Mouse (Mus musculus) hindbrain, embryonic 10.5 days (tissue): Measurements from ENCODE around the gene Gm28038. TPM values are rescaled to one million over a fixed set of nuclear protein-coding genes. Genes with fewer than 3 reads are reported as not detected.

Experiments
- DNase-seq: peaks from one replicate; pipeline ENCODE4 v3.0.0-alpha.2; 2017; ENCODE audit warnings: low spot score
- H3K27ac ChIP-seq: fragments of 300-500 bp; sonication (generic); 2 replicates; pipeline ENCODE4 v1.5.1; 2016; ENCODE audit warnings: mild to moderate bottlenecking, moderate library complexity
- H3K27me3 ChIP-seq: fragments of 300-500 bp; sonication (generic); 2 replicates; pipeline ENCODE4 v1.6.1; 2016; ENCODE audit warnings: mild to moderate bottlenecking; ENCODE audit not compliant: poor library complexity, insufficient read depth, severe bottlenecking
- H3K36me3 ChIP-seq: fragments of 300-500 bp; sonication (generic); 2 replicates; pipeline ENCODE4 v1.6.1; 2016; ENCODE audit warnings: mild to moderate bottlenecking, moderate library complexity
- H3K4me1 ChIP-seq: fragments of 300-500 bp; sonication (generic); replicated peaks from 2 replicates; pipeline ENCODE4 v1.6.1; 2016; ENCODE audit warnings: mild to moderate bottlenecking
- H3K4me3 ChIP-seq: fragments of 300-500 bp; sonication (generic); 2 replicates; pipeline ENCODE4 v1.5.1; 2016; ENCODE audit warnings: mild to moderate bottlenecking, moderate library complexity
- H3K9me3 ChIP-seq: fragments of 300-500 bp; sonication (generic); 2 replicates; pipeline ENCODE4 v1.6.1; 2016; ENCODE audit warnings: mild to moderate bottlenecking, moderate library complexity
- WGBS: fragments of 180-500 bp; shearing (Covaris S2); methylation state at CpG from one replicate; pipeline ENCODE4 v1.1.7; 2016; 5-methylcytosine and 5-hydroxymethylcytosine counted together
- polyA plus RNA-seq: library from polyadenylated mRNA; unstranded; fragments of >200 nt; fragmentation: Nextera tagmentation; extraction: Ambion mirVana; gene quantifications from 2 replicates; pipeline ENCODE4 v1.2.1, GENCODE M21; 2016

Gene Gm28038
- polyA plus RNA-seq, 1 experiment from 2014 or later = not detected

DNA sequence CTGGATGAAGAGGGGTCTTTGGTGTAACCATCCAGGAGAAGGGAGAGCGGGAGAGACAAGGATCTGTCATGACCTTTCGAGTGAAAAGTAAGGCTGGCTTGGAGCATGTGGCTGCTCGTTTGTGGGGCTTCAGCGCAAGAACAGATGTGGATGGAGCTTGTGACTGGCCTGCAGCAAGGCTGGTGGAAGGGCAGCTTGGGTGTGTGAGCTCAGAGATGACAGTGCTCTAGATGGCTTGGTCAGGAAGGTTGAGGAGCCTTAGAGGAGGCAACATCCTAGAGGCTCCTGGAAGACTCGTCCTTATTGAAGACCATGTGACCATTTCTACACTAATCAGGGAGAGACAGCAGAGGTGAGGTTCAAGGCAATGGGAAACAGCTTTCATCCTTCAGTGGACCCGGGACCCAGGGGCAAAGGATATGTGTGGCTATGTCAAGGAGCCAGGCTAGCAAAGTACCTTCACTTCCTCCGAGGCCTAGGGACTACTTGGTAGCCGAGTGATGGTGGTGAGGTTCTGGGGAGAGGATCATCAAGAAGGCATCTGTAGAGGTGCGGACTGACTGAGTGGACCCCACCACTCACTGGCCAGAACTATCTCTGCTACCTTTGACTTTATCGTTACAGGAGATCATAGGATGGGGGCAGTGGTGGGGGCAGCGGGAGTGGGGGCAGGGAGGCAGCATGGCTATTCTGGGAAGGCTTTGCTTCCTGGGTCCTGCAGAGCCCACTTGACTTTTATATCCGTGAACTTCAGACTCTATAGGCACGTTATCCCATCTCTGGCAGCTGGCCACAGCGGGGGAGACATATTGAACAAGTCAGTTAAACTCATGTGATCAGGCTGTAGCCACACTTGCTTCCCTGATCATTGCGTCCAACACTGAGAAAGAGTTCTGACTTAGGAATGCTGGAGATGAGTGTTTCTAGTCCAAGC lies 21.4 kb upstream of the Gm28038 start:
- 93% methylated on average over 15 of the region's 15 CpGs for WGBS
- no peak for DNase-seq
- no peak overlapping the region; the same call in 1 of the 2 replicates for H3K27ac ChIP-seq
- no peak overlapping the region for H3K4me3 ChIP-seq
- H3K27me3 ChIP-seq = no peaks in the 10 kb centered on the region
- H3K4me1 ChIP-seq = peaks cover 8% of the 10 kb centered on the region; the same call in 1 of the 2 replicates
- peaks cover 100% of the 10 kb centered on the region for H3K36me3 ChIP-seq
- no peaks in the 10 kb centered on the region for H3K9me3 ChIP-seq

DNA sequence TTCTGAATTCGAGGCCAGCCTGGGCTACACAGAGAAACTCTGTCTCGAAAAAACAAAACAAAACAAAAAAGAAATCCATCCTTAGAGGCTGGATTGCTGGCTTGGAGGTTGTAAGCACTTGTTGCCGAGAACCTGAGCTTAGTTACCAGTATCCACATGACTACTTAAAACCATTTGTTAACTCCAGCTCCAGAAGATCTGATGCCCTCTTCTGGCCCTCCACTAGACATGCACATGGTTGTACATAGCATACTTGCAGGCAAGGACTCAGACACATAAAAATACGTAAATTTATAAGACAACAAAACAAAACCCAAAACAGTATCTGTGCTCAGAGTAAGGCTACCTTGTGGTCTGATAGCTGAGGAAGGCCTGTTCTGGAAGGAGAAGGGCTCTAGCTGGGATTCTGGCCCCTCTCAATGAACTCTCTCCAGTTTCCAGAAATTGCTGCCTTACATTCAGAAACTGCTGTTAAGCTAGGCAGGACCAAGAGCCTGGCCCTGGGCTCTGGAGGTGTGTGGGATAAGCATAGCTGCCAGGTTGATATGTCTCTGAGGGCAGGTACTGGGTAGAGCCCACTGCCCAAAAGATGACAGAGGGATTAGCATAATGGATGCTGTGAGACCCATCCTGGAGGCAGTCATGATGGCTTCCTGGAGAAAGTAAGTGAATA lies 19.6 kb upstream of the Gm28038 start:
- Histone ChIP-seq H3K36me3 (peaks cover 100% of the 10 kb centered on the region), H3K4me3 (no peak overlapping the region), H3K4me1 (peaks cover 22% of the 10 kb centered on the region), H3K27me3 (no peaks in the 10 kb centered on the region), H3K9me3 (no peaks in the 10 kb centered on the region), H3K27ac (no peak overlapping the region)
- WGBS = 90% methylated on average over 4 of the region's 4 CpGs
- no peak for DNase-seq

DNA sequence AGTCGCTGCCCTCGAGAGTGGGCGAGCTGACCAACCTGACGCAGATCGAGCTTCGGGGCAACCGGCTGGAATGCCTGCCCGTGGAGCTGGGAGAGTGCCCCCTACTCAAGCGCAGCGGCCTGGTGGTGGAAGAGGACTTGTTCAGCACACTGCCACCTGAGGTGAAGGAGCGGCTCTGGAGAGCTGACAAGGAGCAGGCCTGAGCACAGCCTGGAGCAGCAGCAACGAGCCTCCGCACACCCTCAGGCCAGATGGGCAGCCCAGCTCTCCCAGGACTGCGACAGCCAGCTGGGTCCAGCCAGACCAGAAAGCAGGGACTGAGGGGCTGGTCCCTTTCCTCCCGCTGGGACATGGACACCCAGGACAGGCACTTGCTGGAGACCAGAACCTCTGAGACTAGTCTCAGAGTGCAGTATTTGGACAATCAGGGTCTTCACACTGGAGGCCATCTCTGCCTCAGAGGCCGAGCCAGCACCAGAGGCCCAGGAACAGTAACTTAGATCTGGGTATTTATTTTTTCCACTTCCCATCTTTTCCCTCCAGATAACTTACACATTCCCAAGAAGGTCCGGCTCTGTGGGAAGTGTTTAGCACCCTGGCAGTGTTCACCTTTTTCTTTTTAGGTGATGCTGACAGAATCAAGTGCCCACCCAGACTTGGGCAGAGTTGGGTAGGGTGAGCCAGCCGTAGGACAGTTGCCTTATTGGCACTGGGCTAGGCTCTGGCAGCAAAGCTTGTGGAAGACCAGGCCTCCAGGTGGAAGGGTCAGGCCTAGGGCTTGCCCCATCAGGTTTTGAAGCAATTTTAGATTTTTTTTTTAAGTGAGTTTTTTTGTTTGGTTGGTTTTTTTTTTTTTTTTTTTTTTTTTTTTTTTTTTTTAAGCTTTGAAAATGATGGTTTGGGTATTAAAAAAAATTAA lies 18.7 kb upstream of the Gm28038 start:
- H3K9me3 ChIP-seq = no peaks in the 10 kb centered on the region
- 91% methylated on average over 18 of the region's 18 CpGs for WGBS
- no peaks in the 10 kb centered on the region for H3K27me3 ChIP-seq
- H3K4me1 ChIP-seq = peaks cover 32% of the 10 kb centered on the region
- H3K4me3 ChIP-seq = no peak overlapping the region
- no peak overlapping the region; the same call in 1 of the 2 replicates for H3K27ac ChIP-seq
- no peak for DNase-seq
- peaks cover 96% of the 10 kb centered on the region for H3K36me3 ChIP-seq

DNA sequence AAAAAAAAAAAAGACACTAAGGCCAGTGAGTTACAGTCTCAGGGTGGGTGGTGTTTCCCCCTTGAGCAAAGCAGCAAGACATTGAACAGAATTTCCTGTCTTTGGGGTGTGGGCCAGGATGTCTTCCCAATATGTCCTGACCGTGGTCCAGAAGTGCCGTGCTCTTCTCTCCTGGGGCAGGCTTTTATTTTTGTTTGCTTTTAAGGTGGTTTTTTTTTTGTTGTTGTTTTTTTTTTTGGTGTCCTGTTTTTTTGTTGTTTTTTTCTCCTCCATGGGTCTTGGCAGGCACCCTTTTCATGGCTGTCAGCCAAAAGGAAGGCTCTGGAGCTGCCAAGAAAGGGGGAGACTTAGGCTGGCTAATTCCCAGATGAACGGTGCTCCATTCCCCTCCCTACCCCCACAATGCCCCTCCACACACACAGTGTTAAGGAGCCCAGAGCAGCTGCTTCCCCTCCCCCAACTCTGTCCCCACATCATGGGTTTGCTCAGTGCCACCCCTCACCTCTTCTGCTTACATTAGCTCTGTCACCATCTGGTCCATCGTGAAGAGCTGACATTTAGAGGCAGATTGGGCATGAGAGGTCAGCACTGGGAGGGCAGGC lies 17.9 kb upstream of the Gm28038 start:
- DNase-seq = no peak
- Histone ChIP-seq H3K4me3 (no peak overlapping the region), H3K27me3 (no peaks in the 10 kb centered on the region), H3K4me1 (peaks cover 32% of the 10 kb centered on the region), H3K36me3 (peaks cover 94% of the 10 kb centered on the region), H3K9me3 (no peaks in the 10 kb centered on the region), H3K27ac (no peak overlapping the region)
- WGBS = 79% methylated on average over 4 of the region's 4 CpGs

DNA sequence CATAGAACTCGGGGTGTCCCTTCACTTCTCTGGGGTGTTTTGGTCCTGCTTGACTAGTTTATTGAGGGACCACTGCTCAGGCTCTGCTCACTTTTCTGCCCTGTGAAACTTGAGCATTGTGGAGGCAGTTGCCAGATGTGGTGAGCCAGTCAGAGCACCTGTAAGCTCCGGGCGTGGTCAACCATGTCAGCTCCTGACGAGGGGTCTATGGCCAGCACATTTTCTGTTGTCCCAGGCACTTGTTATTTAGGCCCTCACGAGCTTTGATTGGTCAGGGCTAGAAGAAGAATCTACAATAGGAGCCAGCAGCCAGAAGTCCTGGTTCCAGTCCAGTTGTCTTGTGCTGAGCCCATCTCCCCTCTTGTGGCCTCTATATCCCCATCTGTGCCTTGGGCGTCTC lies 17.0 kb upstream of the Gm28038 start:
- Histone ChIP-seq H3K27me3 (no peaks in the 10 kb centered on the region), H3K9me3 (no peaks in the 10 kb centered on the region), H3K4me1 (peaks cover 36% of the 10 kb centered on the region), H3K36me3 (peaks cover 86% of the 10 kb centered on the region), H3K4me3 (no peak overlapping the region), H3K27ac (no peak overlapping the region)
- DNase-seq = no peak
- WGBS = 93% methylated on average over 6 of the region's 6 CpGs

DNA sequence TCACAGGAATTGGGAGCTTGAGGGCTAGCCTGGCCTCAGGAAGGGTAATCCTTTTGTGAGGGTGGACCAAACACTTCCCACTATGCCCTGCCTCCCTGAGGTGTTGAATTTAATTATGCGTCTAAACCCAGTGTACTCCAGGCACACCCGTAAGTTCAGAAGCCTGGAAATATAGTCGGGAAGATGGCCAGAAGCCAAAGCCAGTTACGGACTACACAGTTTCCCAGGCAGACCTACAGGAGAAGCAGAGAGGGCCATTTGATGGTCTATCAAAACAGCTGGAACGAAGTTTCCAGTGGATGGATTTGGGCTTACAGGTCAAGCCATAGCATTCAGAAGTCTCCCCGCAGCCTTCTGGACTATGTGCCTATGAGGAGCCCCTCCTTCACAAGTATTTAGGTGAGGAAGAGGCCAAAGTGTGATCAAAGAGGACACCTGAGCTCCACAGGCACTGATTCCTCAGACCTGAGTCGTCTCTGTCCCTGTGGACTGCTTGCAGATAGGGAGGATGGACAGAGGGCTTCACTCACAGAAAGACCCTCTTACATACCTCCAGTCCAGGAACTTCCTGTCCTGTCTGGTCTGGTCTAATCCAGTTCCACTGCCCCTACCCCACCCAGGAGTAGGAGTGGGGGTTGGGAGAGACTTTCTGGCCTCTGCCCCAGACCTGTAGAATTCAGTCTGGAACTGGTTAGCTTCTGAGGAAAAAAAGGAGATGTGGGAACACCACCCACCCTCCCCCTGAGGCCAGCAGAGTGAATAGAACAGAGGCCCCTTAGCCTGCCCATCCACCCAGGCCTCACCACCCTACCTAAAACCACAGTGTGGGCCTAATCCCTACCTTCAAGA lies 15.9 kb upstream of the Gm28038 start:
- no peak for DNase-seq

DNA sequence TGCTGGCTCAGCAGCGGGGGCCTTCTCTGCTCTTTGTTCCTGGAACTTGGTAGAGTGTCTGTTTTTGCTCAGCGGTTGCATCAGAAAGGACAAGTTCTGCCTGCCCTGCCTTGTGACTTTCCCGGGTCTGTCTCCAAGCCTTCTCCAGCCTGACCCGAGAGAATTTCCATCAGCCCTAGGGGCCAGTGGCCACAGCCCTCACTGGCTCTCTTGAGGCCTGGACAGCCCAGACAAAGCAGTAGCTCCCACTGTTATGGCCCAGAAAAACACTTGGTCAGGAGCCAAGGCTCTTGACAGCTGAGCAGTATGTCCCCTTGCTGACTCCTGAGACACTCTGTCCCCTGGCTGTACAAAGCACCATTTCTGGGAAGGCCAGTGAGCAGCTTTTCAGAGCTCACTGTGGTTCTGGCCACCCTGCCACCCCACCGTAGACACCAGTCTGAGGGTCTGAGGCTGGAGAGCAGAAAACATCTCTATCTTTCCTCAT lies 15.0 kb upstream of the Gm28038 start, which contains the start of gene Phyhd1:
Phyhd1 (plus strand) TSS at position 437 of the 487 bp plus-strand sequence.
- H3K4me1 ChIP-seq = peaks cover 36% of the 10 kb centered on the region
- H3K27me3 ChIP-seq = no peaks in the 10 kb centered on the region
- H3K9me3 ChIP-seq = no peaks in the 10 kb centered on the region
- WGBS = 44% methylated on average over 5 of the region's 5 CpGs
- H3K4me3 ChIP-seq = peak within 1 kb of the TSS; percentile 20; the same call in 1 of the 2 replicates
- H3K27ac ChIP-seq = peak within 1 kb of the TSS; percentile 76
- no peak for DNase-seq
- H3K36me3 ChIP-seq = peaks cover 66% of the 10 kb centered on the region

More for the DNA sequence above, 15.9 kb upstream of the Gm28038 start:
- H3K36me3 ChIP-seq = peaks cover 75% of the 10 kb centered on the region
- H3K27me3 ChIP-seq = no peaks in the 10 kb centered on the region
- WGBS = 84% methylated on average over 7 of the region's 7 CpGs
- H3K27ac ChIP-seq = peak overlapping the region; percentile 76
- no peak overlapping the region for H3K4me3 ChIP-seq
- H3K4me1 ChIP-seq = peaks cover 36% of the 10 kb centered on the region
- no peaks in the 10 kb centered on the region for H3K9me3 ChIP-seq

DNA sequence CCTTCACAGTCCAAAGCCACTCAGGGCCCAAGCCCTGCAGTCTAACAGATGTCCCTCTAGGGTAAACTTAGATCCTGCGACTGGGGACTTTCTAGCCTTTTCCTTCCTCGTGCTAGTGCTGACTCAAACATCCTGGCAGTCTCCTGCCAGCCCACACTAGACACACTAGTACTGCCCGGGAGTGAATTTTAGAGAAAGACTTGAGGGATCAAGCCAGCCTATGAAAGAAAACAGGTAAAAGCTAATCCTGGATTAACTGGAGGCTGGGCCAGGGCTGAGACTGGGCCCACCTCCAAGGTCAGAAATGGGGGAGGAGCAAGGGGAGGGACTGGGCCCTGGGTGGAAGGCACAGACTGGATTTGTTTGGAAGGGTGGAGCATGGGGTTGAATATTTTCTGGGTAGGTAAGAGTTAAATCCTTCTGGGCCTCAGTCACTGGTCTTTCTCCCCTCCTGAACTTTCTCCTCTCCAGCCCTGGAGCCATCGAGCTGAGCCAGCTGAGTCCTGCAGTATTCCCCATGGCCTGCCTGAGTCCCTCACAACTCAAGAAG lies 14.4 kb upstream of the Gm28038 start:
- Histone ChIP-seq H3K9me3 (no peaks in the 10 kb centered on the region), H3K27me3 (no peaks in the 10 kb centered on the region), H3K4me1 (peaks cover 34% of the 10 kb centered on the region), H3K36me3 (peaks cover 59% of the 10 kb centered on the region), H3K4me3 (peak overlapping the region; percentile 20; the same call in 1 of the 2 replicates), H3K27ac (peak overlapping the region; percentile 76)
- WGBS = 26% methylated on average over 4 of the region's 4 CpGs
- no peak for DNase-seq

DNA sequence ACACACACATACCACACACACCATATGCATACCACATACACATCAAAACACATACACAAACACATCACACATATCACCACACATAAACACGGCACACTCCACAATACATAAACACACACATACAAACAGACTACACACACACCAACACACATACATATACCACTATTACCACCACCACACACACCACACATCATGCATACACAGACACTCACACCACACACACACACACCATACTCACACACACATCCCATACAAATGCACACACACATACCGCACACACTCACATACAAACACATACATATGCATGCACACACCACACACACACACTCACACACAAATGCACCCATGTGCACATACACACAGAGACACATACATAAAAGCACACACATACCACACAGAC lies 13.4 kb upstream of the Gm28038 start:
- H3K27ac ChIP-seq = no peak overlapping the region
- WGBS = 95% methylated on average over 2 of the region's 2 CpGs

DNA sequence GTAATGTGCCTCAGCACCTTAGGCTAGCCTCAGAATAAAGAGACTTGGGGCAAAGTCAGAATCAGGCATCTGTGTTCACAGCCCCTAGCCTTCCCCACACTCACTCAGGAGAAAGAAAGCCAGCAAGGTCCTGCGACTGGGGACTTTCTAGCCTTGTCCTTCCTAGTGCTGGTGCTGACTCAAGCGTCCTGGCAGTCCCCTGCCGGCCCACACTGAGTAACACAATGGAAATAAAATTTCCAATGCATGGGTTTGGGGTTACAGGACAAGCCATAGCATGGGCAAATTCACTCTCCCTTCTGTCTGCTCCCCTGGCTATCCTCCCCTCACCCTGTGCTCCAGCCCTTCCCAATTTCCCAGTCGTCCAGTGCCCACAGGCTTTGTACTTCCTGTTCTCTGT lies 12.5 kb upstream of the Gm28038 start:
- 60% methylated on average over 4 of the region's 4 CpGs for WGBS
- H3K36me3 ChIP-seq = peaks cover 40% of the 10 kb centered on the region
- no peaks in the 10 kb centered on the region for H3K9me3 ChIP-seq
- no peak overlapping the region for H3K27ac ChIP-seq
- no peak overlapping the region for H3K4me3 ChIP-seq
- H3K27me3 ChIP-seq = no peaks in the 10 kb centered on the region
- peaks cover 29% of the 10 kb centered on the region for H3K4me1 ChIP-seq
- DNase-seq = no peak

More for the DNA sequence above, 13.4 kb upstream of the Gm28038 start:
- Histone ChIP-seq H3K9me3 (no peaks in the 10 kb centered on the region), H3K4me1 (peaks cover 29% of the 10 kb centered on the region), H3K36me3 (peaks cover 49% of the 10 kb centered on the region), H3K4me3 (no peak overlapping the region), H3K27me3 (no peaks in the 10 kb centered on the region)
- no peak for DNase-seq
